Mouse (Mus musculus) erythroblast, embryonic 14.5 days (primary cell): Measurements from ENCODE around the gene Hoxd1. TPM values are rescaled to one million over a fixed set of nuclear protein-coding genes. Genes with fewer than 3 reads are reported as not detected.

Source experiments
- H3K27me3 ChIP-seq: 2 replicates; pipeline ENCODE4 v1.6.1; 2012; ENCODE audit warnings: inconsistent platforms; ENCODE audit not compliant: control insufficient read depth
- H3K36me3 ChIP-seq: 2 replicates; pipeline ENCODE4 v1.6.1; 2012; ENCODE audit warnings: mild to moderate bottlenecking, inconsistent platforms; ENCODE audit not compliant: control insufficient read depth
- H3K4me1 ChIP-seq: 2 replicates; pipeline ENCODE4 v1.6.1; 2012; ENCODE audit warnings: inconsistent platforms; ENCODE audit not compliant: control insufficient read depth
- H3K4me3 ChIP-seq: replicated peaks from 2 replicates; pipeline ENCODE3; 2012; ENCODE audit warnings: moderate library complexity, mild to moderate bottlenecking, inconsistent platforms
- H3K9me3 ChIP-seq: 2 replicates; pipeline ENCODE4 v1.6.1; 2012; ENCODE audit warnings: low read length, inconsistent platforms, mixed read lengths; ENCODE audit not compliant: control insufficient read depth
- GATA1 ChIP-seq: IDR thresholded peaks from 2 replicates; pipeline ENCODE4 v1.6.1; 2012; ENCODE audit warnings: low read length, inconsistent platforms, mixed read lengths
- TAL1 ChIP-seq: IDR thresholded peaks from 3 replicates; pipeline ENCODE4 v1.6.1; 2012; ENCODE audit warnings: low read length, inconsistent platforms, mixed read lengths
- polyA plus RNA-seq: library from polyadenylated mRNA; stranded (reverse); fragments of >175 nt; gene quantifications from 2 replicates; pipeline ENCODE4 v1.2.3, GENCODE M21; 2012

Hoxd1 gene
- polyA plus RNA-seq, 1 experiment = not detected

GRCm38 (mm10) chr2:74722949-74723348, 39.8 kb upstream of the Hoxd1 start:
- TF ChIP-seq TAL1 (no peak), GATA1 (no peak)
- H3K27me3 ChIP-seq = peaks cover 89% of the 10 kb centered on the region

DNA sequence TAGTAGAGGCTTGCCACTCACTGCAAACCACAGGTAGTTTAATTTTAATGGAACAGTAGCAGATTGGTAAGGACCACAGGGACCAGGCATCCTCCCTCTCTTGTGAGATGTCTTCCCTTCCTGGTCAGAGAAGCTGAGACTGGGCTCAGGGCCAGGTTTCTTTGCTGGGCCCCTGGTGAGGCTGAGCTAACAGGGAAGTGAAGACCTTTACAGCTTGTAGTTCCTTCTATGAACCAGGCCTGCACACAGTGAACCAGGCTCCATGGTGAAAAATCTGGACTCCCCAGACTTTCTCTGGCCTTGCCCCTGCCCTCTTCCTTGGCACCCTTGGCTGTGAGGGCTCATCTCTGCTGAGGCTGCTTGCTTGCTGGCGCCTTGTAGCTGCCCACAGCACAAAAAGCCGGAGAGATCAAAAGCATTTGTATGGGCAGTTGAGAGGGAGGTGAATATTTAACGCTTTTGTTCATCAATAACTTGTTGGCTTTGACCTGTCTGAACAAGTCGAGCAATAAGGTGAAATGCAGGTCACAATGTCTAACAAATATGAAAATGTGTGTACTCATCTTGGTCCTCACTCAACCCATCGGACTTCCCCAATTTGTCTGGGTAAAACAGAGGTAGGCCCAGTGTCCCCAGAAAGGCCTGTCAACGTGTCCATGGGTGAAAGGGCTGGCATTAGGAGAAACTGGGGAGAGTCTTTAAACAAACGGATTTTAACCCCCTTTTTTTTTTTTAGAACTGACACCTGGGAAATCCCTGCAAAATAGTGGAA, 38.4 kb upstream of the Hoxd1 start:
- Histone ChIP-seq H3K4me1 (no peaks in the 10 kb centered on the region), H3K27me3 (peaks cover 96% of the 10 kb centered on the region), H3K36me3 (no peaks in the 10 kb centered on the region), H3K4me3 (no peak overlapping the region), H3K9me3 (no peaks in the 10 kb centered on the region)
- TF ChIP-seq GATA1 (no peak), TAL1 (no peak)

More at GRCm38 (mm10) chr2:74722949-74723348, 39.8 kb upstream of the Hoxd1 start:
- H3K4me1 ChIP-seq = no peaks in the 10 kb centered on the region
- no peaks in the 10 kb centered on the region for H3K36me3 ChIP-seq
- H3K4me3 ChIP-seq = no peak overlapping the region
- no peaks in the 10 kb centered on the region for H3K9me3 ChIP-seq

- Histone ChIP-seq H3K4me1 (no peaks in the 10 kb centered on the region), H3K4me3 (no peak overlapping the region), H3K9me3 (no peaks in the 10 kb centered on the region), H3K27me3 (peaks cover 94% of the 10 kb centered on the region), H3K36me3 (no peaks in the 10 kb centered on the region)
- TF ChIP-seq GATA1 (no peak), TAL1 (no peak)
Observed at GRCm38 (mm10) chr2:74725171-74725570, 37.6 kb upstream of the Hoxd1 start.

DNA sequence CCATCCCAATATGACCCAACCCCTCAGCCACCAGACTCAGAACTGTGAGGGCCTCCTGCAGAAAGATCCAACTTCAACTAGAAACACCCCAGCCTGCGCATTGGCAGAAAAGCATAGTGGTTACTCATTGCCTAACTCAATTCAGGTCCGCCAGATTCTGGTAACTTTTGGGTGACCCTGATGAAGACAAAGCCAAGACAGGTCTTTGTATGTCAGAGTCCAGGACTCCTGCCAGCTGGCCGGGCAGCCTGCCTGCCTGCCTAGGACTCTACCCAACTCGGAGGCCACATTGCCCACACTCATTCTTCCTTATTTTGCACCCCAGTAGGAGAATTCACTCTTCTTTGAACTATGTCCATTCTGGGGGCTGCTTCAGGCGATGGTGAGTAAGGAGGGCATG, 36.2 kb upstream of the Hoxd1 start, which contains the start of gene Gm28230:
Gene Gm28230, plus strand, starts transcription at position 178 of the 400 bp plus-strand sequence.
- H3K9me3 ChIP-seq = no peaks in the 10 kb centered on the region
- H3K36me3 ChIP-seq = no peaks in the 10 kb centered on the region
- TF ChIP-seq TAL1 = no peak
- no peak for TF ChIP-seq GATA1
- no peak within 1 kb of the TSS for H3K4me3 ChIP-seq
- H3K4me1 ChIP-seq = no peaks in the 10 kb centered on the region
- peaks cover 99% of the 10 kb centered on the region for H3K27me3 ChIP-seq

DNA sequence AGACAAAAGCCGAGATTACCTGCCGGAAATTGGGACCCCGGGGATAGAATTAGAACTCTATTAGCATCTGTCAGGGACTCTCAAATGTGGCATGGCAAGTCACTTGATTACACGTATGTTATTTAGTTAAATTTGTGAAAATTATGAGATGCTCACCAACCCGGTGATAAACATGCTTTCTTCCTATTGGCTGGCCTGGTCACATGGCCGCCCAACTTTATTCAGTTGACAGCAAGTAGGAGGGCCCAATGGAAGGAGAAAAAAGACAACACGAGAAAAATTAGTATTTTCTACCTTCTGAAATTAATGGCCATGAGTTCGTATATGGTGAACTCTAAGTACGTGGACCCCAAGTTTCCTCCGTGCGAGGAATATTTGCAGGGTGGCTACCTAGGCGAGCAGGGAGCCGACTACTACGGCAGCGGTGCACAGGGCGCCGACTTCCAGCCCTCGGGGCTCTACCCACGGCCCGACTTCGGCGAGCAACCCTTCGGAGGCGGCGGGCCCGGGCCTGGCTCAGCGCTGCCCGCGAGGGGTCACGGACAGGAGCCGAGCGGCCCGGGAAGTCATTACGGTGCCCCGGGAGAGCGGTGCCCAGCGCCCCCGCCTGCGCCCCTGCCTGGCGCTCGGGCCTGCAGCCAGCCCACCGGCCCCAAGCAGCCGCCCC, 35.7 kb upstream of the Hoxd1 start:
- no peak overlapping the region for H3K4me3 ChIP-seq
- no peaks in the 10 kb centered on the region for H3K36me3 ChIP-seq
- TF ChIP-seq TAL1 = no peak
- TF ChIP-seq GATA1 = no peak
- no peaks in the 10 kb centered on the region for H3K9me3 ChIP-seq
- H3K4me1 ChIP-seq = no peaks in the 10 kb centered on the region
- H3K27me3 ChIP-seq = peaks cover 99% of the 10 kb centered on the region

- no peaks in the 10 kb centered on the region for H3K9me3 ChIP-seq
- TF ChIP-seq GATA1 (no peak), TAL1 (no peak)
- no peaks in the 10 kb centered on the region for H3K36me3 ChIP-seq
- H3K4me1 ChIP-seq = no peaks in the 10 kb centered on the region
- H3K27me3 ChIP-seq = peaks cover 99% of the 10 kb centered on the region
- no peak overlapping the region for H3K4me3 ChIP-seq
Observed at GRCm38 (mm10) chr2:74727640-74728302, 35.0 kb upstream of the Hoxd1 start.

GRCm38 (mm10) chr2:74728303-74728680, 34.5 kb upstream of the Hoxd1 start:
- Histone ChIP-seq H3K4me1 (no peaks in the 10 kb centered on the region), H3K4me3 (no peak overlapping the region), H3K27me3 (peaks cover 99% of the 10 kb centered on the region), H3K36me3 (no peaks in the 10 kb centered on the region), H3K9me3 (no peaks in the 10 kb centered on the region)
- TF ChIP-seq TAL1 (no peak), GATA1 (no peak)

- H3K9me3 ChIP-seq = no peaks in the 10 kb centered on the region
- H3K27me3 ChIP-seq = peaks cover 99% of the 10 kb centered on the region
- no peaks in the 10 kb centered on the region for H3K36me3 ChIP-seq
- TF ChIP-seq GATA1 (no peak), TAL1 (no peak)
- H3K4me1 ChIP-seq = no peaks in the 10 kb centered on the region
- no peak overlapping the region for H3K4me3 ChIP-seq
Observed at GRCm38 (mm10) chr2:74730331-74730730, 32.4 kb upstream of the Hoxd1 start.

GRCm38 (mm10) chr2:74731055-74731454, 31.7 kb upstream of the Hoxd1 start:
- Histone ChIP-seq H3K4me3 (no peak overlapping the region), H3K9me3 (no peaks in the 10 kb centered on the region), H3K27me3 (peaks cover 99% of the 10 kb centered on the region), H3K36me3 (no peaks in the 10 kb centered on the region), H3K4me1 (no peaks in the 10 kb centered on the region)
- TF ChIP-seq GATA1 (no peak), TAL1 (no peak)
